Mouse (Mus musculus): Measurements from ENCODE around the gene Ptprq. TPM values are rescaled to one million over a fixed set of nuclear protein-coding genes. Genes with fewer than 3 reads are reported as not detected.
A peak's percentile ranks its signal among the peaks of the same experiment; 100 is the strongest.

The Ptprq gene
- polyA plus RNA-seq, 1 experiment from 2014 or later: not detected

DNA sequence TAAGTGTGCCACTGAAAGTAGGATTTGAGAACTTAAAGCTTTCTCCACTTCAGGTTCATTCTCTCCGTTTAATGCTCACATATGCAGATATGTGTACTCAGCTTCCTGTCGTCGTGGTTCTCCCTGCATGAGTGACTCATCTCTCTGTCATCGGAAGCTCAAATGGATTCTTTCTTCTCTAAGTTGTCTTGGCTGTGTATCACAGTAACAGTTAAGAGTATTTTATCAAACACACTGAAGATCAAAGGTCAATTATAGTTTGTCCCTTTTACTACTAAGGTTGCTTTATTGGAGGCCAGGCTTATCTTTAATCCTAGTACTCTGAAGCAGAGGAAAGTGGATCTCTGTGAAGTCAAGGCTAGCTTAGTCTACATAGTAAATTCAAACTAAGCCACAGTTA is 95.6 kb downstream of the Ptprq start:
- H3K9ac ChIP-seq (ENCODE audit: low read depth, low read length): no peak overlapping the region
- TF ChIP-seq CTCF (IDR thresholded peaks at IDR 0.05; ENCODE audit: low read depth): no peak
- H3K9me3 ChIP-seq (ENCODE audit: control insufficient read depth): no peaks in the 10 kb centered on the region
- H3K4me1 ChIP-seq (replicated peaks; ENCODE audit: control insufficient read depth, insufficient read depth, low read length): no peaks in the 10 kb centered on the region
- no peak overlapping the region for H3K4me3 ChIP-seq (ENCODE audit: low read depth, low read length)
- peak; percentile 85 for ATAC-seq
- no peaks in the 10 kb centered on the region for H3K27me3 ChIP-seq (replicated peaks; ENCODE audit: control insufficient read depth, insufficient read depth, low read length)
- no peaks in the 10 kb centered on the region for H3K36me3 ChIP-seq (ENCODE audit: control insufficient read depth, insufficient read depth)
- H3K27ac ChIP-seq (ENCODE audit: low read depth, low read length): no peak overlapping the region
- no peak overlapping the region for H3K4me2 ChIP-seq (replicated peaks; ENCODE audit: low read depth)
- 33% methylated on average over 4 of the region's 4 CpGs for WGBS

DNA sequence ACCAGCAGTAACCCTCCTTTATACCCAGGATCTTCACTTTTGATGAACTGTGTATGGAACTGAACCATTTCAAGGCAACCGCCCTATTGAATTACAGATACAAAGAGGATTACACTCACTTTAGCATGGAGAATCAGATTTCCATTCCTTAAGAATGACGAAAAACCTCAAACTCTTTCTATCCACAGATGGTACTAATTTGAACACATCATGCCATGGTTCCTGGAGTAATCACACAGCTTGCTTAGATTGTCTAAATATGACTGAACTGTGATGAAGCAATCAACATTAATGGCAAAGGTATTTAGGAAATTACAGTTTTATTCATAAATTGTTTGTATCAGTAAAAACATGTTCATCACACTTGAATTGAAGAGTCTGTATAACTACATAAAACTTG is 104.4 kb downstream of the Ptprq start:
- Histone ChIP-seq H3K27me3 (replicated peaks; ENCODE audit: control insufficient read depth, insufficient read depth, low read length) (no peaks in the 10 kb centered on the region), H3K27ac (ENCODE audit: low read depth, low read length) (no peak overlapping the region), H3K4me3 (ENCODE audit: low read depth, low read length) (no peak overlapping the region), H3K36me3 (ENCODE audit: control insufficient read depth, insufficient read depth) (no peaks in the 10 kb centered on the region), H3K9ac (ENCODE audit: low read depth, low read length) (no peak overlapping the region), H3K9me3 (ENCODE audit: control insufficient read depth) (no peaks in the 10 kb centered on the region), H3K4me2 (replicated peaks; ENCODE audit: low read depth) (no peak overlapping the region), H3K4me1 (replicated peaks; ENCODE audit: control insufficient read depth, insufficient read depth, low read length) (no peaks in the 10 kb centered on the region)
- WGBS: 85% methylated on average over 2 of the region's 2 CpGs
- no peak for ATAC-seq
- TF ChIP-seq CTCF (IDR thresholded peaks at IDR 0.05; ENCODE audit: low read depth): no peak

DNA sequence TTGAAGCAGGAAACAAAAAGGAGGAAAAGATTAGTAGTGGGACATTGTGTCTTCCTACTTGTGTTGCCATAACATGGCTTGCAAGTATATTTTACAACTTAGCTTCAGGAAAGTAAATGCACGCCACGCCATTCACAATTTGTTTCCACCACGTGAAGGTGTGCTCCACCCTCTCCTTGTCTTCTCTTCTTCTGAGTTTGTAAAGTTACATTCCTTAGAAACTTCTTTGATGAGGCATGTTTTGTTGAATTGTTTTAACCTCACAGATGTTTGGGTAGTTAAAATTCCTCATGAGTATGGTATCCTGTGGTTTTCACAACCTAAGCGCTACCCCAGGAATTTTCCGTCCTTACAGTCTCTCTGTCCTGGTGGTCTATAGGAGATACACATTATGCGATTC is 118.5 kb downstream of the Ptprq start:
- no peak overlapping the region for H3K27ac ChIP-seq (ENCODE audit: low read depth, low read length)
- H3K9ac ChIP-seq (ENCODE audit: low read depth, low read length): no peak overlapping the region
- no peak overlapping the region for H3K4me3 ChIP-seq (ENCODE audit: low read depth, low read length)
- TF ChIP-seq CTCF (IDR thresholded peaks at IDR 0.05; ENCODE audit: low read depth): no peak
- H3K4me1 ChIP-seq (replicated peaks; ENCODE audit: control insufficient read depth, insufficient read depth, low read length): no peaks in the 10 kb centered on the region
- ATAC-seq: no peak
- no peaks in the 10 kb centered on the region for H3K27me3 ChIP-seq (replicated peaks; ENCODE audit: control insufficient read depth, insufficient read depth, low read length)
- no peaks in the 10 kb centered on the region for H3K36me3 ChIP-seq (ENCODE audit: control insufficient read depth, insufficient read depth)
- 82% methylated on average over 6 of the region's 6 CpGs for WGBS
- no peak overlapping the region for H3K4me2 ChIP-seq (replicated peaks; ENCODE audit: low read depth)
- no peaks in the 10 kb centered on the region for H3K9me3 ChIP-seq (ENCODE audit: control insufficient read depth)

DNA sequence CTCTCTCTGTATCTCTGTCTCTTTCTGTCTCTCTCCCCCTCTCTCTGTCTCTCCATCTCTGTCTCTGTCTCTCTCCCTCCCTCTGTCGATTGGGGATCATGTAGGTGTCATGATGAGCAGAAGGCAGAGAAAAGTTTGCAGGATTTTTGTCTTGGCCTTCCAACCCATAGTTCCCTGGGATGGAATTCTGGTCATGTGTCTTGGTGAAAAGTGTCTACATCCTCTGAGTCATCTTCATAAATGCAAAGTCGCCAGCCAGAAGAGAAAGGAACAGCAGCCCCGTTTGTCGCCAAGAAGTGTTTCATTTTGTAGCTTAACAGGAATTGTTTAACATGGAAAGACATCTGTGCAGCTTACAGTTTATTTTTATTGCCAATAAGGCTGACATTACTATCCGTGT is 136.5 kb downstream of the Ptprq start:
- Histone ChIP-seq H3K4me2 (replicated peaks; ENCODE audit: low read depth) (no peak overlapping the region), H3K36me3 (ENCODE audit: control insufficient read depth, insufficient read depth) (no peaks in the 10 kb centered on the region), H3K27me3 (replicated peaks; ENCODE audit: control insufficient read depth, insufficient read depth, low read length) (no peaks in the 10 kb centered on the region), H3K4me1 (replicated peaks; ENCODE audit: control insufficient read depth, insufficient read depth, low read length) (no peaks in the 10 kb centered on the region), H3K4me3 (ENCODE audit: low read depth, low read length) (no peak overlapping the region), H3K27ac (ENCODE audit: low read depth, low read length) (no peak overlapping the region), H3K9ac (ENCODE audit: low read depth, low read length) (no peak overlapping the region), H3K9me3 (ENCODE audit: control insufficient read depth) (no peaks in the 10 kb centered on the region)
- WGBS: 61% methylated on average over 5 of the region's 5 CpGs
- no peak for TF ChIP-seq CTCF (IDR thresholded peaks at IDR 0.05; ENCODE audit: low read depth)
- ATAC-seq: no peak

DNA sequence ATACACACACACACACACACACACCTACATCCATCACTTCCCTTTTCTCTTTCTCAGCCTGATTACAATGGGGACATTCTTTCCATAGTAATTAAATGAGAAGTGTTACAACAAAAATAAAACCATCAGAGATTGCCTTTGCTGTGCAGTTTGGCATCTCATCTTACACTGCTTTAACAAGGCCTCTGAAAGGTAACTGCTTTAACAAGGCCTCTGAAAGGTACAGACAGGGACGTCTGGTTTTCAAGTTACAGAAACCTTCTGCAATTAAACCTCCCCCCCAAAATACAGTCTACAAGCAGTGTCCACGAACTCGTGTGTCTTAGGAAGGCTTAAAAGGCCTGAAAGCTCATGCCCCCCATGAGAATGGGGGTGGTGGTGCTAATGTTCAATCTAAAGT is 150.8 kb downstream of the Ptprq start:
- ATAC-seq: no peak
- no peak for TF ChIP-seq CTCF (IDR thresholded peaks at IDR 0.05; ENCODE audit: low read depth)
- 58% methylated on average over 3 of the region's 3 CpGs for WGBS

DNA sequence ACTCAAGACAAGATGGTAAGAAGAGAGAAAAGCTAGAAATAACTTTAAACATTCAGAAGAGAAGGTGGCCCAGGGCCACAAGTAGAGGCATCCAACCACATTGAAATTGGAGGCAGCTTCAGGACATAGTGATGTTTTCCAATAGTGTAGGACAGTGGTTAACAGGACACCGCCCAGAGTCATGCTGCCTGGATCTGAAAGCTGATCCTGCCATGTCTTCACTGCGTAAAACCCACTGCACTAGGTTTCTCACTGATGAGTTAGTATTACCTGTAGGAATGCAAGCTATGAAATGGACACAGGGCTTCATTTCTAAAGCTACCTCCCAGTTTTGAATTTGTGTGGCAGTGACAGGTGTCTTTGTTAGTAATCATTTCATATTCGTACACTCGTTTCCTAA is 151.6 kb downstream of the Ptprq start:
- H3K9me3 ChIP-seq (ENCODE audit: control insufficient read depth): no peaks in the 10 kb centered on the region
- no peaks in the 10 kb centered on the region for H3K27me3 ChIP-seq (replicated peaks; ENCODE audit: control insufficient read depth, insufficient read depth, low read length)
- no peaks in the 10 kb centered on the region for H3K4me1 ChIP-seq (replicated peaks; ENCODE audit: control insufficient read depth, insufficient read depth, low read length)
- H3K4me2 ChIP-seq (replicated peaks; ENCODE audit: low read depth): no peak overlapping the region
- ATAC-seq: no peak
- no peak overlapping the region for H3K9ac ChIP-seq (ENCODE audit: low read depth, low read length)
- H3K4me3 ChIP-seq (ENCODE audit: low read depth, low read length): no peak overlapping the region
- no peak for TF ChIP-seq CTCF (IDR thresholded peaks at IDR 0.05; ENCODE audit: low read depth)
- 83% methylated on average over 4 of the region's 4 CpGs for WGBS
- H3K36me3 ChIP-seq (ENCODE audit: control insufficient read depth, insufficient read depth): no peaks in the 10 kb centered on the region
- H3K27ac ChIP-seq (ENCODE audit: low read depth, low read length): no peak overlapping the region

More for the DNA sequence above, 150.8 kb downstream of the Ptprq start:
- Histone ChIP-seq H3K9me3 (ENCODE audit: control insufficient read depth) (no peaks in the 10 kb centered on the region), H3K4me2 (replicated peaks; ENCODE audit: low read depth) (no peak overlapping the region), H3K27me3 (replicated peaks; ENCODE audit: control insufficient read depth, insufficient read depth, low read length) (no peaks in the 10 kb centered on the region), H3K36me3 (ENCODE audit: control insufficient read depth, insufficient read depth) (no peaks in the 10 kb centered on the region), H3K4me3 (ENCODE audit: low read depth, low read length) (no peak overlapping the region), H3K27ac (ENCODE audit: low read depth, low read length) (no peak overlapping the region), H3K4me1 (replicated peaks; ENCODE audit: control insufficient read depth, insufficient read depth, low read length) (no peaks in the 10 kb centered on the region), H3K9ac (ENCODE audit: low read depth, low read length) (no peak overlapping the region)

DNA sequence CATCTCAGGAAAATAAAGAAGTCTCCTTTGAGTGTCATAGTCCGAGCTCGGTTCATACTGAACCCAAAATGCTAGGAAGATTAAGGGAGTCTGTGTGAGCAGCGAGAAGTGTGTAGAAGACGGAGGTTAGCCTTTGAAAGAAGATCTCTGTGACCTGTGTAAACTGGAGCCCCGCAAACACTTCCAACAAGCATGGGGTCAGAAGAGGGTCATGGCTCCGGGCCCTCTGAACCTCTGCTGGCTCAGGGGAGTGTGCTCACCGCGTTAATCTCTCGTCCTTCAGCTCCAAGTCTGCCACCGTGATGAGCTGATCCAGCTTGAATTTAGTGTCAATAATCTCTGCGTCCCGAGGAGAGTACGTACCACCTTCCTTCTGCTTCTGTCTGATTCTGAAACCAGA is 157.0 kb downstream of the Ptprq start:
- Histone ChIP-seq H3K4me2 (replicated peaks; ENCODE audit: low read depth) (no peak overlapping the region), H3K27me3 (replicated peaks; ENCODE audit: control insufficient read depth, insufficient read depth, low read length) (no peaks in the 10 kb centered on the region), H3K4me3 (ENCODE audit: low read depth, low read length) (no peak overlapping the region), H3K27ac (ENCODE audit: low read depth, low read length) (no peak overlapping the region), H3K36me3 (ENCODE audit: control insufficient read depth, insufficient read depth) (no peaks in the 10 kb centered on the region), H3K4me1 (replicated peaks; ENCODE audit: control insufficient read depth, insufficient read depth, low read length) (no peaks in the 10 kb centered on the region), H3K9ac (ENCODE audit: low read depth, low read length) (no peak overlapping the region), H3K9me3 (ENCODE audit: control insufficient read depth) (no peaks in the 10 kb centered on the region)
- ATAC-seq: no peak
- TF ChIP-seq CTCF (IDR thresholded peaks at IDR 0.05; ENCODE audit: low read depth): no peak
- 17% methylated on average over 13 of the region's 13 CpGs for WGBS
